Mouse (Mus musculus) macrophage (primary cell): Measurements from ENCODE around the gene Urm1. TPM values are rescaled to one million over a fixed set of nuclear protein-coding genes. Genes with fewer than 3 reads are reported as not detected.

ENCODE experiments used
- H3K27ac ChIP-seq: fragments of 350-480 bp; formaldehyde crosslinking; 2 replicates; pipeline ENCODE4 v1.9.0; 2021
- H3K36me3 ChIP-seq: fragments of 350-480 bp; formaldehyde crosslinking; 2 replicates; pipeline ENCODE4 v1.9.0; 2021; ENCODE audit errors: inconsistent target
- H3K4me3 ChIP-seq: fragments of 350-480 bp; formaldehyde crosslinking; 2 replicates; pipeline ENCODE4 v1.9.0; 2021; ENCODE audit errors: inconsistent target
- H3K79me2 ChIP-seq: fragments of 350-480 bp; formaldehyde crosslinking; 2 replicates; pipeline ENCODE4 v1.9.0; 2021; ENCODE audit errors: inconsistent target
- WGBS: methylation state at CpG from one replicate; pipeline ENCODE4 v1.1.7; 2026; ENCODE audit warnings: inconsistent platforms; ENCODE audit not compliant: missing documents; 5-methylcytosine and 5-hydroxymethylcytosine counted together
- polyA plus RNA-seq: library from polyadenylated mRNA; stranded (reverse); fragments of 250-400 nt; gene quantifications from 3 replicates; pipeline ENCODE4 v1.2.4, GENCODE M21; 2018; ENCODE audit warnings: inconsistent platforms

Gene Urm1
- polyA plus RNA-seq, 1 experiment from 2014 or later: 21.1 TPM

DNA sequence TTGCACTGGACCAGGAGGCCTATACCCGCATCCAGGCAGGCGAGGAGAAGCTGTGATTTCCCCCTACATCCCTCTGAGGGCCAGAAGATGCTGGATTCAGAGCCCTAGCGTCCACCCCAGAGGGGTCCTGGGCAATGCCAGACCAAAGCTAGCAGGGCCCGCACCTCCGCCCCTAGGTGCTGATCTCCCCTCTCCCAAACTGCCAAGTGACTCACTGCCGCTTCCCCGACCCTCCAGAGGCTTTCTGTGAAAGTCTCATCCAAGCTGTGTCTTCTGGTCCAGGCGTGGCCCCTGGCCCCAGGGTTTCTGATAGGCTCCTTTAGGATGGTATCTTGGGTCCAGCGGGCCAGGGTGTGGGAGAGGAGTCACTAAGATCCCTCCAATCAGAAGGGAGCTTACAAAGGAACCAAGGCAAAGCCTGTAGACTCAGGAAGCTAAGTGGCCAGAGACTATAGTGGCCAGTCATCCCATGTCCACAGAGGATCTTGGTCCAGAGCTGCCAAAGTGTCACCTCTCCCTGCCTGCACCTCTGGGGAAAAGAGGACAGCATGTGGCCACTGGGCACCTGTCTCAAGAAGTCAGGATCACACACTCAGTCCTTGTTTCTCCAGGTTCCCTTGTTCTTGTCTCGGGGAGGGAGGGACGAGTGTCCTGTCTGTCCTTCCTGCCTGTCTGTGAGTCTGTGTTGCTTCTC is 4.0 kb upstream of the Urm1 start:
- peaks cover 49% of the 10 kb centered on the region; the same call in 1 of the 2 replicates for H3K36me3 ChIP-seq
- H3K79me2 ChIP-seq: no peaks in the 10 kb centered on the region
- no peak overlapping the region for H3K4me3 ChIP-seq
- no peak overlapping the region for H3K27ac ChIP-seq
- WGBS: 92% methylated on average over 11 of the region's 11 CpGs

DNA sequence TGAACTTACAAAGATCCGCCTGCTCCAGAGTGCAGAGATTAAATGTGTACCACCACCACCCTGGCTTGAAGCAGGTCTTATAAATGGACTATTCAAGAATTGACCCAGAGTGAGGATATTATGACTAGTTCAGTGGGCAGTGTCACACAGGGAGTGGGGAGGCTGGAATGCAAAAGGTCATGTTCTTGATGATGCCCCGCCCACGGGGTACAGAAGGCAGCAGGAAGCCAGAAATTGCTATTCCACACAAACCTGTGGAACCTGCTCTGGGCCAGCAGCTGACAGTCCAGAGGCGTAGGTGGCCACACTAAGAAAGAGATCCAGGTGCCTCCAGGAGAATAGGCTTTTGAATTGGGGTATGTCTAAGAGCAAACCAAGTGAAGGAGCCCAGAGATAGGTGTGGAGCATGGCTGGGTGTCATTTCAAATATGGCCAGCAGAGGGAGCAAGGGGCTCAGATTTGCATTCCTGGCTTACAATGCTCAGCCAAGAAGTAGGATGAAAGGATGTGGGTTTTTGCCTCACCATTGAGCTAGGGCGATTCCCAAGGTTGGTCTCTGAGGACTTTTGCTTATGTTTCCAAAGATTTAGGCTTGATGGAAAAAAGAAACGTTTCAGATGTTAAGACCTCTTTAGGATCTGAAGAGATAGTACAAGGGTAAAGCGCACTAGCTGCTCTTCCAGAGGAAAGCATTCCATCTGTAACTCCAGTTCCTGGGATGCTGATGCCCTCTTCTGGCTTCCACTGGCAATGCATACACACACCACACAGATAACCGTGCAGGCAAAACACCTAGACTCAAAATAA is 2.2 kb upstream of the Urm1 start:
- Histone ChIP-seq H3K4me3 (no peak overlapping the region), H3K79me2 (no peaks in the 10 kb centered on the region), H3K36me3 (peaks cover 32% of the 10 kb centered on the region; the same call in 1 of the 2 replicates), H3K27ac (no peak overlapping the region)
- 56% methylated on average over 7 of the region's 8 CpGs for WGBS

GRCm38 (mm10) chr2:29819363-29819762 is 512 bp upstream of the Urm1 start:
- no peaks in the 10 kb centered on the region for H3K79me2 ChIP-seq
- no peak overlapping the region for H3K4me3 ChIP-seq
- WGBS: 74% methylated on average over 2 of the region's 2 CpGs
- peaks cover 18% of the 10 kb centered on the region; the same call in 1 of the 2 replicates for H3K36me3 ChIP-seq
- H3K27ac ChIP-seq: no peak overlapping the region

GRCm38 (mm10) chr2:29826318-29826925 is 6.5 kb downstream of the Urm1 start:
- H3K79me2 ChIP-seq: peaks cover 42% of the 10 kb centered on the region
- WGBS: 14% methylated on average over 11 of the region's 11 CpGs
- peak overlapping the region; percentile 85 for H3K27ac ChIP-seq
- H3K4me3 ChIP-seq: peak overlapping the region; percentile 100
- H3K36me3 ChIP-seq: no peaks in the 10 kb centered on the region

DNA sequence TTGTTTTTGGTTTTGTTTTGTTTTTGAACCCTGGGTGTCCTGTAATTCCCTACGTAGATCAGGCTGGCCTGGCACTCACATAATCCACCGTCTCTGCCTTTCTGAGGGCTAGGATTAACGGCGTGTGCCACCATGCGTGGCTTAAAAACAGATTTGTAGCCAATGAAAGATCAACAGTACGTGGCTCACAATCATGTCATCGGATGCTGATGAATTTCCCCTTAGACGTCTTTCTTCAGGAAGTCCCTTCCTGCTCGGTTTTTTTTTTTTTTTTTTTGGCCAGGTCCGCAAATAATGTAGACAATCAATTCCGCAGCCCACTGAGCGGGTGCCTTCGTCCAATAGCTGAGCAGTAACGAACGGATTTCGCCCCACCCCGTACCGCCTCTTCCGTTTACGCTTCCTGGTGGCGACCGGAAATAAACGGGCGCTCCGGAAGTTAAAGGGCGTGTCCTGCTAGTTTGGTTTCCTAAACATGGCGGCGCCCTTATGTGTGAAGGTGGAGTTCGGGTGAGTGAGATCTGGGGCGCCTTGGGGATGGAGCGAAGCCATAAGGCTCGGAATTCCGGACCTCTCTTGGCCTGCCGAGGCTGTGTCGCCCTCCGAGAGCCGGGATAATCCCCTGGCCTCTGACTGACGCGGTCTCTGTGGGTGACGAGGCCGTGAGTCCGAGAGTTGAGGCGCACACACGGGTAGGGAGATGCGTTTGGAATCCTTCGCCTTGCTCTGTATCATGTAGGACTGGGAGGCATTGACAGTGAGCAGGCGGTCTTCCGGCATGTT is 7.2 kb downstream of the Urm1 start:
- peaks cover 49% of the 10 kb centered on the region for H3K79me2 ChIP-seq
- H3K27ac ChIP-seq: peak overlapping the region; percentile 85
- peak overlapping the region; percentile 100 for H3K4me3 ChIP-seq
- WGBS: under 1% methylated on average over 38 of the region's 48 CpGs
- no peaks in the 10 kb centered on the region for H3K36me3 ChIP-seq

GRCm38 (mm10) chr2:29827709-29828024 is 7.8 kb downstream of the Urm1 start:
- peak overlapping the region; percentile 100 for H3K4me3 ChIP-seq
- WGBS: 1% methylated on average over 10 of the region's 12 CpGs
- H3K36me3 ChIP-seq: no peaks in the 10 kb centered on the region; the same call in 1 of the 2 replicates
- H3K27ac ChIP-seq: peak overlapping the region; percentile 85
- H3K79me2 ChIP-seq: peaks cover 55% of the 10 kb centered on the region

GRCm38 (mm10) chr2:29831106-29831505 is 11.2 kb downstream of the Urm1 start:
- Histone ChIP-seq H3K36me3 (no peaks in the 10 kb centered on the region; the same call in 1 of the 2 replicates), H3K79me2 (peaks cover 87% of the 10 kb centered on the region), H3K4me3 (no peak overlapping the region), H3K27ac (no peak overlapping the region)
- 96% methylated on average over 4 of the region's 4 CpGs for WGBS

DNA sequence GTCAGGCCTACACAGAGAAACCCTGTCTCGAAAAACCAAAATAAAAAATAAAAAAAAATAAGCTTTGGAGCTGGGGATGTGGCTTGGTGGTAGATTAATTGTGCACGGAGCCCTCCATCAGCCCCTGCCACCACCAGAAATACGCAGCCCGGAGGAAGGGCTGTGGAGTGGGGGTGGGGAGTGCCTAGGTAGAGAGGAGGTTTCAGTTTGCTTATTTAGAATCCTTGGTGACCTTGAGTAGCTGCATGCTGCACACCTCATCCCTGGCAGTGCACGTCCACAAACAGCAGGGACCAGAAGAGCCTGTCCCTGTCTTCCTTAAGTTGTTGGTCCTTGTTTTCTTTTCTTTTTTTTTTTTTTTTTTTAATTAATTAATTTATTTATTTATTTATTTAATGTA is 13.9 kb downstream of the Urm1 start:
- 95% methylated on average over 4 of the region's 5 CpGs for WGBS
- no peak overlapping the region for H3K4me3 ChIP-seq
- H3K27ac ChIP-seq: no peak overlapping the region
- peaks cover 15% of the 10 kb centered on the region for H3K36me3 ChIP-seq
- H3K79me2 ChIP-seq: peaks cover 98% of the 10 kb centered on the region

- H3K27ac ChIP-seq: no peak overlapping the region
- H3K4me3 ChIP-seq: no peak overlapping the region
- H3K79me2 ChIP-seq: peaks cover 88% of the 10 kb centered on the region
- WGBS: no CpG with 5 or more reads among the region's 2 CpGs
- peaks cover 19% of the 10 kb centered on the region for H3K36me3 ChIP-seq
Observed at GRCm38 (mm10) chr2:29835391-29835899, 15.6 kb downstream of the Urm1 start.

GRCm38 (mm10) chr2:29839460-29839859 is 19.6 kb downstream of the Urm1 start:
- no peak overlapping the region for H3K4me3 ChIP-seq
- WGBS: 89% methylated on average over 4 of the region's 4 CpGs
- H3K79me2 ChIP-seq: peaks cover 49% of the 10 kb centered on the region; the same call in 1 of the 2 replicates
- H3K36me3 ChIP-seq: peaks cover 52% of the 10 kb centered on the region
- no peak overlapping the region for H3K27ac ChIP-seq

DNA sequence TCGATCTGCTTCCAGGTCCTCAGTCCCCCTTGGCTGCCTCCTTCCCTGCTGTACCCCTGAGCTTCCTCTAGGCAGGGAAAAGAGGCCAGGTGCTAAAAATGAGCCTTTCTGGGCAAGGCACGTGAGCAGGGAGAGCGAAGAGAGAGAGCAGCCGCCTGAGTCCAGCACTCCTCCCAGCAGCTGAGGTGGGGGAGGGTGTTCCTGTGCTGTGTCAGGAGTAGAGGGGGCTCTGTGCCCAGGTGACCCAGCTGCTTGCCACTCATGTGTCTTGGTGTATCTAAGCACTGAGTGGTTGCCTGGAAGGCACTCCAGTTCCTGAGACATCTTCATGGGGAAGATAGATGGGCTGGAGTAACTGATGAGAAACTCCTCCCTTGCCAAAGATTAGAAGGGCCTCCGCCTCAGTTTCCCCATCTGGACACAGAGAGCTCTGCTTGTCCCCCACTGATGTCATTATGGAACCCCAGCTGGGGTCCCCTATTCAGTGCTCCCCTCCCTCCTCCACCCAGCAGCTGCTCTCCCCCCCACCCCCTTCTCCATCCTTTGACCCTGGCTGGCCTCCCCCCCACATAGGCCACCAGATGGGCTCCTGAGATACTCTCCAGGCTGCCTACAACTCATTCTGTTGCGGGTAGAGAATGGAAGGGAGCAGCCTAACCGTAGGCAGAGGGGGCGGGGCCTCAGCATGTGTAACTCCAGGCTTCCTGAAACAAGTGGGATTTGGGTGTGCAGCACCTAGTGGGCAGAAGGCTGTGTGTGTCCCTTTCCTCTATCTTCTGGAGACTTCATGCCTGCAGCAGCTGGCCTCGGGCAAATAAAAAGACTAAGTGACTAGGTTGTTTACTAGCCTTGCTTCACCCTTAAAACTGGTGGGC is 23.6 kb downstream of the Urm1 start:
- H3K36me3 ChIP-seq: peaks cover 40% of the 10 kb centered on the region; the same call in 1 of the 2 replicates
- WGBS: 93% methylated on average over 9 of the region's 9 CpGs

DNA sequence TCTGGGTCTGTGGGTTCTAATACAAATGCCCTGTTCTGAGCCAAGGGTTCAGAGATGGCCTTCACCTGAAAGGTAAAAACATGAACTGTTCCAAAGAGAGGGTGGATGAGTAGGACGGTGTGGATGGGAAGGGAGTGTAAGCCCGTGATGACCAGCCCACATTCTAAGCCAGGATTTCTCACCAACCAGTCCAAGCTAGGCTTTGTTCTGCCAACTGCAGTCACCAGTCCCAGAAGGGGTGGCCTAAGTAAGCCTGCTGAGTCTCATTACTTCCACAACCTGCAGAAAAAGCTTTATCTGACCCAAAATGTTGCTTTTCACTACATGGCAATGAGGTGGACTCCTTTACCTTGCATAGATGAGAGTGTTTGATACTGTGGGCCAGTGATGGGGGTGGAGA is 24.2 kb downstream of the Urm1 start:
- no peak overlapping the region for H3K27ac ChIP-seq
- H3K79me2 ChIP-seq: peaks cover 3% of the 10 kb centered on the region; the same call in 1 of the 2 replicates
- WGBS: 100% methylated on average over 2 of the region's 2 CpGs
- H3K4me3 ChIP-seq: no peak overlapping the region
- peaks cover 33% of the 10 kb centered on the region; the same call in 1 of the 2 replicates for H3K36me3 ChIP-seq

More for the DNA sequence above, 23.6 kb downstream of the Urm1 start:
- no peak overlapping the region for H3K27ac ChIP-seq
- no peak overlapping the region for H3K4me3 ChIP-seq
- H3K79me2 ChIP-seq: peaks cover 10% of the 10 kb centered on the region; the same call in 1 of the 2 replicates

DNA sequence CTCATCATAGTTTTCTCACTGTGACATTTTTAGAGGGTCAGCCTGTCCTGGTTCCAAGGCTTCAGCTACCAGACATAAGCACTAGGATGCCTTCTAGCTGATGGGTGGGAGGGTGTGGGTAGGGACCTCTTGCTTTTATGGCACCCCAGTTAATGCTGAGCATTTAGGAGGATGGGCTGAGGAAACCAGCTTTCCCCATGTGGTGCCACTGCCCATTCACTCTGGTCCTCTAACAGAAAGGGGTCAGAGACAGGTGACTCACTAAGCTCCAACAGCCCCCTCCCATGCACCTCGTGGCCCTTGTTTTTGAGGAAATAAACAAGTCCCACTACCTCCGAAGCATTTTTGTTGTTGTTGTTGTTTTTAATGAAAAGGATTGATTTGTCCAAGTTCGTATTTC is 24.8 kb downstream of the Urm1 start:
- Histone ChIP-seq H3K4me3 (no peak overlapping the region), H3K27ac (no peak overlapping the region), H3K36me3 (peaks cover 33% of the 10 kb centered on the region; the same call in 1 of the 2 replicates), H3K79me2 (no peaks in the 10 kb centered on the region)
- WGBS: 93% methylated on average over 3 of the region's 3 CpGs
